Mouse (Mus musculus): ENCODE data around the gene Pak1ip1. TPM values are rescaled to one million over a fixed set of nuclear protein-coding genes. Genes with fewer than 3 reads are reported as not detected.

The Pak1ip1 gene
- 78.0 and 79.5 TPM in 2 replicates for polyA plus RNA-seq (2014; fragmentation: Nextera tagmentation; extraction: Ambion mirVana)

- Histone ChIP-seq H3K27me3 (ENCODE audit: control insufficient read depth, insufficient read depth, low read length) (no peaks in the 10 kb centered on the region), H3K9me3 (ENCODE audit: control insufficient read depth, low read length) (no peaks in the 10 kb centered on the region), H3K27ac (ENCODE audit: low read depth, low read length) (peak within 1 kb of the TSS; percentile 98), H3K36me3 (ENCODE audit: control insufficient read depth, insufficient read depth, low read length) (peaks cover 18% of the 10 kb centered on the region), H3K4me1 (ENCODE audit: control insufficient read depth, insufficient read depth, low read length) (peaks cover 8% of the 10 kb centered on the region), H3K9ac (ENCODE audit: low read depth, low read length) (peak within 1 kb of the TSS; percentile 92), H3K4me3 (ENCODE audit: low read length) (peak within 1 kb of the TSS; percentile 80), H3K4me2 (replicated peaks; ENCODE audit: low read depth, low read length) (peak within 1 kb of the TSS; percentile 82)
- ATAC-seq (ENCODE audit: low FRiP score, low TSS enrichment): peak; percentile 94
- under 1% methylated on average over 58 of the region's 58 CpGs for WGBS
Measured at GRCm38 (mm10) chr13:41000926-41001639, at the start of gene Pak1ip1. TSS of gene Pak1ip1 (plus strand) at chr13:41001023.

- no peaks in the 10 kb centered on the region for H3K27me3 ChIP-seq (ENCODE audit: control insufficient read depth, insufficient read depth, low read length)
- no peak overlapping the region for H3K4me2 ChIP-seq (replicated peaks; ENCODE audit: low read depth, low read length)
- WGBS: 81% methylated on average over 10 of the region's 10 CpGs
- H3K4me1 ChIP-seq (ENCODE audit: control insufficient read depth, insufficient read depth, low read length): no peaks in the 10 kb centered on the region
- no peaks in the 10 kb centered on the region for H3K36me3 ChIP-seq (ENCODE audit: control insufficient read depth, insufficient read depth, low read length)
- no peak for ATAC-seq (ENCODE audit: low FRiP score, low TSS enrichment)
- no peaks in the 10 kb centered on the region for H3K9me3 ChIP-seq (ENCODE audit: control insufficient read depth, low read length)
- no peak overlapping the region for H3K27ac ChIP-seq (ENCODE audit: low read depth, low read length)
- H3K9ac ChIP-seq (ENCODE audit: low read depth, low read length): no peak overlapping the region
- H3K4me3 ChIP-seq (ENCODE audit: low read length): no peak overlapping the region
Measured at GRCm38 (mm10) chr13:40951386-40951976, 49.3 kb upstream of the Pak1ip1 start.

- H3K4me3 ChIP-seq (ENCODE audit: low read length): no peak overlapping the region
- H3K4me1 ChIP-seq (ENCODE audit: control insufficient read depth, insufficient read depth, low read length): no peaks in the 10 kb centered on the region
- no peak overlapping the region for H3K27ac ChIP-seq (ENCODE audit: low read depth, low read length)
- no peaks in the 10 kb centered on the region for H3K9me3 ChIP-seq (ENCODE audit: control insufficient read depth, low read length)
- no peaks in the 10 kb centered on the region for H3K36me3 ChIP-seq (ENCODE audit: control insufficient read depth, insufficient read depth, low read length)
- no peak overlapping the region for H3K9ac ChIP-seq (ENCODE audit: low read depth, low read length)
- no peaks in the 10 kb centered on the region for H3K27me3 ChIP-seq (ENCODE audit: control insufficient read depth, insufficient read depth, low read length)
- no peak for ATAC-seq (ENCODE audit: low FRiP score, low TSS enrichment)
- H3K4me2 ChIP-seq (replicated peaks; ENCODE audit: low read depth, low read length): no peak overlapping the region
- WGBS: 72% methylated on average over 6 of the region's 6 CpGs
Measured at GRCm38 (mm10) chr13:40953231-40953630, 47.6 kb upstream of the Pak1ip1 start.

DNA sequence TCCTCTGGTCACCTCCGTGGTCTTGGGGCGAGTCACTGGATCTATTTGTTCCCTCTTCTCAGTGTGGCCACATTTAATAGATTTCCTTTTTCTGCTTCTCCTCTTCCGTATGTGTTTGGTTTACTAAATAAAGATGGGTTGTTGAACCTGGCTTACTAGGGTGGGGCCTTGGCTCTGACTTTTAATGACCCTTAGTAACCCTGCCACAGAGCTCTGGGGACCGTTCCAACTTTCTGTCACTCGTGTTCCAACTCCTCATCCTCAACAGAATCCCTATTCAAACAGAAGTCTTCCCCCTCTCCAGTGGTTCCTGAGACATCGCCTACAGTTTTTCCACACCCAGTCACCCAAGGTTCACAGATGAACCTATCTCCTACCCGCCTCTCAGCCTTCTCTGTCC is 45.0 kb upstream of the Pak1ip1 start:
- Histone ChIP-seq H3K27ac (ENCODE audit: low read depth, low read length) (no peak overlapping the region), H3K4me3 (ENCODE audit: low read length) (no peak overlapping the region), H3K9me3 (ENCODE audit: control insufficient read depth, low read length) (no peaks in the 10 kb centered on the region), H3K27me3 (ENCODE audit: control insufficient read depth, insufficient read depth, low read length) (no peaks in the 10 kb centered on the region), H3K4me1 (ENCODE audit: control insufficient read depth, insufficient read depth, low read length) (no peaks in the 10 kb centered on the region), H3K9ac (ENCODE audit: low read depth, low read length) (no peak overlapping the region), H3K36me3 (ENCODE audit: control insufficient read depth, insufficient read depth, low read length) (no peaks in the 10 kb centered on the region), H3K4me2 (replicated peaks; ENCODE audit: low read depth, low read length) (no peak overlapping the region)
- 84% methylated on average over 7 of the region's 7 CpGs for WGBS
- ATAC-seq (ENCODE audit: low FRiP score, low TSS enrichment): no peak

- Histone ChIP-seq H3K27ac (ENCODE audit: low read depth, low read length) (no peak overlapping the region), H3K27me3 (ENCODE audit: control insufficient read depth, insufficient read depth, low read length) (no peaks in the 10 kb centered on the region), H3K4me2 (replicated peaks; ENCODE audit: low read depth, low read length) (no peak overlapping the region), H3K4me1 (ENCODE audit: control insufficient read depth, insufficient read depth, low read length) (no peaks in the 10 kb centered on the region), H3K9ac (ENCODE audit: low read depth, low read length) (no peak overlapping the region), H3K36me3 (ENCODE audit: control insufficient read depth, insufficient read depth, low read length) (no peaks in the 10 kb centered on the region), H3K4me3 (ENCODE audit: low read length) (no peak overlapping the region), H3K9me3 (ENCODE audit: control insufficient read depth, low read length) (no peaks in the 10 kb centered on the region)
- no peak for ATAC-seq (ENCODE audit: low FRiP score, low TSS enrichment)
- WGBS: 94% methylated on average over 10 of the region's 10 CpGs
Measured at GRCm38 (mm10) chr13:40967609-40968008, 33.2 kb upstream of the Pak1ip1 start.

DNA sequence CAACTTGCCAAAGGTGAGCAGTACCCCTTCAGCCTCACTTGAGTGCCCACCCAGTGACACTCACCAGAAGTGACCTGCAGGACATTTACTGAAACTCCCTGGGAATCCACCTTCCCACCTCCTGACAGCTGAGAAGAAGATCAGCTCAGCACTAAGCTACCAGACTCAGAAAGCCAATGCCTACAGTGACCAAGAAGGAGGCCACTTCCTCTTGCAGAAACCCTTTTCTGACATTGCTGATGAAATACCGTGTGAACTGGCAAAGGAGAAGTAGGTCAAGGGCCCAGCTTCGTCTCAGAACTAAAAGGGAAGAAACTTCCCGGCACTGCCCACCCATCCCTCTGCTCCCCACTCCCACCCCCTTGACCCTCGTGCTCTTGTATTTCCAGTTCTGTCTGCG is 32.3 kb upstream of the Pak1ip1 start:
- no peak overlapping the region for H3K4me2 ChIP-seq (replicated peaks; ENCODE audit: low read depth, low read length)
- 63% methylated on average over 5 of the region's 5 CpGs for WGBS
- no peak overlapping the region for H3K27ac ChIP-seq (ENCODE audit: low read depth, low read length)
- ATAC-seq (ENCODE audit: low FRiP score, low TSS enrichment): no peak
- H3K4me3 ChIP-seq (ENCODE audit: low read length): no peak overlapping the region
- no peak overlapping the region for H3K9ac ChIP-seq (ENCODE audit: low read depth, low read length)
- no peaks in the 10 kb centered on the region for H3K4me1 ChIP-seq (ENCODE audit: control insufficient read depth, insufficient read depth, low read length)
- H3K27me3 ChIP-seq (ENCODE audit: control insufficient read depth, insufficient read depth, low read length): no peaks in the 10 kb centered on the region
- no peaks in the 10 kb centered on the region for H3K9me3 ChIP-seq (ENCODE audit: control insufficient read depth, low read length)
- no peaks in the 10 kb centered on the region for H3K36me3 ChIP-seq (ENCODE audit: control insufficient read depth, insufficient read depth, low read length)

DNA sequence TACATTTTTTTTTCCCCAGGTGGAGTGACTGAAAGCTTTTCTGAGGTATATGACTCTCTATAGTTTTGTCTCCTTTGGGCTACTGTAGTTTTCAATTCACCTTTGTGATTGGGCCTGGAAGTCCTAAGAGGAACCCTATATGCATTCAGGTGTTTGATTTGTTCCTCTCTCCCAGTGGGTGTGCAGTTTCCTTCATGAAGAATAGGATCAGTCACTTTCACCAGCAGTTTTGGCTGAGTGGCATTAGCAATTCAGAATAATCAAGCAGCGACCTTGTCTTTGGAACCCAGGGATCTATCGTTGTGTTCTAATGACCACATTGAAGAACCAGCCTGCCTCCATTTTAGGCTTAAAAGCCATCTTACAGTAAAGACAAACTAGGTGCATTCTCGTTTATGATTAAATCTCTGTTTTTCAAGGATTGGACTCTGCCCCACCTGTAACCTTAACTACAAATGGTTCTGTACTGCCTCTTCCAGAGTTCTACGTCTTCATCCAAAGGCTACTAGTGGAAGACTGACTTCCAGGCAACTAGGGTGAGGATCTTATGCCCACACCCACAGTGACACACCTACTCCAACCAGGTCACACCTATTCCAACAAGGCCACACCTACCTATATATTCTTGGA is 30.9 kb upstream of the Pak1ip1 start:
- Histone ChIP-seq H3K4me1 (ENCODE audit: control insufficient read depth, insufficient read depth, low read length) (no peaks in the 10 kb centered on the region), H3K4me3 (ENCODE audit: low read length) (no peak overlapping the region), H3K27ac (ENCODE audit: low read depth, low read length) (no peak overlapping the region), H3K9ac (ENCODE audit: low read depth, low read length) (no peak overlapping the region), H3K9me3 (ENCODE audit: control insufficient read depth, low read length) (no peaks in the 10 kb centered on the region), H3K27me3 (ENCODE audit: control insufficient read depth, insufficient read depth, low read length) (no peaks in the 10 kb centered on the region), H3K36me3 (ENCODE audit: control insufficient read depth, insufficient read depth, low read length) (no peaks in the 10 kb centered on the region), H3K4me2 (replicated peaks; ENCODE audit: low read depth, low read length) (no peak overlapping the region)
- WGBS: 93% methylated on average over 4 of the region's 4 CpGs
- no peak for ATAC-seq (ENCODE audit: low FRiP score, low TSS enrichment)

GRCm38 (mm10) chr13:40971261-40971660 is 29.6 kb upstream of the Pak1ip1 start:
- Histone ChIP-seq H3K27ac (ENCODE audit: low read depth, low read length) (no peak overlapping the region), H3K9ac (ENCODE audit: low read depth, low read length) (no peak overlapping the region), H3K4me2 (replicated peaks; ENCODE audit: low read depth, low read length) (no peak overlapping the region), H3K27me3 (ENCODE audit: control insufficient read depth, insufficient read depth, low read length) (no peaks in the 10 kb centered on the region), H3K4me1 (ENCODE audit: control insufficient read depth, insufficient read depth, low read length) (no peaks in the 10 kb centered on the region), H3K36me3 (ENCODE audit: control insufficient read depth, insufficient read depth, low read length) (no peaks in the 10 kb centered on the region), H3K9me3 (ENCODE audit: control insufficient read depth, low read length) (no peaks in the 10 kb centered on the region), H3K4me3 (ENCODE audit: low read length) (no peak overlapping the region)
- WGBS: 89% methylated on average over 5 of the region's 5 CpGs
- ATAC-seq (ENCODE audit: low FRiP score, low TSS enrichment): no peak

DNA sequence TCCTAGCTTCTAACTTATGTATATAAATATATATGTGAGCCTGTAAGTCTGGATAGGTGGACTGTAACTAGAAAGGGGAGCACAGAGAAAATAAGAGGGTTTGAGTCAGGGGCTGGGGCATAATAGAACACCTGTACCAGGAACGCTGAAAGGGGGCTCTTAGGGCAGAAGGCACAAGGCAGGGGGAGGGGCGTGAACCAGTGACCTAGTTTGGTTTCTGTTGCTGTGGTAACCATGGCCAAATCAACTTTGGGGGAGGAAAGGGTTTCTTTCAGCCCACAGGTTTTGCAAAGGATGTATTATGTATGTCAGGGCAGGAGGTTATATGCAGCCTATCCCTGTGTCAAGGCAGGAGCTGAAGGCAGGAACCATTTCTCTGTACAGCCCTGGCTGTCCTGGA is 29.0 kb upstream of the Pak1ip1 start:
- Histone ChIP-seq H3K4me1 (ENCODE audit: control insufficient read depth, insufficient read depth, low read length) (no peaks in the 10 kb centered on the region), H3K9ac (ENCODE audit: low read depth, low read length) (no peak overlapping the region), H3K9me3 (ENCODE audit: control insufficient read depth, low read length) (no peaks in the 10 kb centered on the region), H3K27ac (ENCODE audit: low read depth, low read length) (no peak overlapping the region), H3K4me2 (replicated peaks; ENCODE audit: low read depth, low read length) (no peak overlapping the region), H3K4me3 (ENCODE audit: low read length) (no peak overlapping the region), H3K36me3 (ENCODE audit: control insufficient read depth, insufficient read depth, low read length) (no peaks in the 10 kb centered on the region), H3K27me3 (ENCODE audit: control insufficient read depth, insufficient read depth, low read length) (no peaks in the 10 kb centered on the region)
- 76% methylated on average over 2 of the region's 2 CpGs for WGBS
- ATAC-seq (ENCODE audit: low FRiP score, low TSS enrichment): no peak
